Mouse (Mus musculus): ENCODE measurements around the gene Bco1. TPM values are rescaled to one million over a fixed set of nuclear protein-coding genes. Genes with fewer than 3 reads are reported as not detected.

The Bco1 gene
- polyA plus RNA-seq, 1 experiment from 2014 or later: 0.11 TPM

Other genes starting within 250 kb of the Bco1 start
- 90.6 and 92.2 TPM in 2 replicates for gene Cmc2, start 174.4 kb upstream of the Bco1 start, polyA plus RNA-seq (2014; fragmentation: Nextera tagmentation; extraction: Ambion mirVana)
- 56.7 and 58.4 TPM in 2 replicates for gene Cenpn, start 174.1 kb upstream of the Bco1 start, polyA plus RNA-seq (2014; fragmentation: Nextera tagmentation; extraction: Ambion mirVana)
- gene Atmin, start 152.5 kb upstream of the Bco1 start, polyA plus RNA-seq (2014; fragmentation: Nextera tagmentation; extraction: Ambion mirVana): 12.7 and 13.1 TPM in 2 replicates
- gene 1700030J22Rik, start 116.9 kb upstream of the Bco1 start, polyA plus RNA-seq (2014; fragmentation: Nextera tagmentation; extraction: Ambion mirVana): 2.0 and 2.8 TPM in 2 replicates
- gene Gcsh, start 102.3 kb upstream of the Bco1 start, polyA plus RNA-seq (2014; fragmentation: Nextera tagmentation; extraction: Ambion mirVana): 166 and 167 TPM in 2 replicates
- 0.03 TPM in 1 of 2 replicates, not detected in the other for gene Pkd1l2, start 13.4 kb upstream of the Bco1 start, polyA plus RNA-seq (2014; fragmentation: Nextera tagmentation; extraction: Ambion mirVana)
- 1.9 and 2.5 TPM in 2 replicates for gene Gan, start 62.3 kb downstream of the Bco1 start, polyA plus RNA-seq (2014; fragmentation: Nextera tagmentation; extraction: Ambion mirVana)
- 16.1 and 20.4 TPM in 2 replicates for gene Cmip, start 161.2 kb downstream of the Bco1 start, polyA plus RNA-seq (2014; fragmentation: Nextera tagmentation; extraction: Ambion mirVana)